8 mouse cellular contexts compared by ENCODE assay signal in the genomic region with DNA sequence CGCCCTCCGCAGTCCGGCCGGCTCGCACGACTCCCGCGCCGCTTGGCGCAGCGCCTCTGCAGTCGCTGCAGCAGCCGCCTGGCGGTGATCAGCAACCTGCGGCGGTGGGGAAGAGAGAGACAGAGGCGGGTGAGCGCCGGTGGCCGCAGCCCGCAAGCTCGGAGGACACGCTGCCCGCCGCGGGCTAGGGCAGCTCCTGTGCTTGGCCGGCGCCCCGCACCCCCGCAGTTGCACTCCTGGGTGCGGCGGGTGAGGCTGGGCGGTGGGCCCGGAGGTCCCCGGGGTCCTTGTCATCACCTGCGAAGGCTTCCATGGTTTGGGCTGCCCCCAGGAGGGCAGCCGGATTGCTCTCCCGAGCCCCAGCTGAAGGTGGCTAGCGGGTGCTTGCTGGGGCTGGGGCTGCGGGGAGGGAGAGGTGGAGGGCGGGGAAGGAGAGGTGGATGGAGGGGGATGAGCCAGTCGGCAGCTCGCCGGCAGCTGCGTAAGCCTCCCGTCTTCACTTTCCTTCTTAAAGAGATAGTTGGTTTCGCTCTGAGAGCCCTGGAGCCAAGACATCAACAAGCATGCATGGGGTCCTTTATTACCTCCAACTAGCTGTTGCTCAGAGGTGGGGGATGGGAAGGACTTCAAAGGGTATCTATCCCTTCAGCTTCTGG. TPM values are rescaled to one million over a fixed set of nuclear protein-coding genes. Genes with fewer than 3 reads are reported as not detected.
DNase-seq lines count a peak whose midpoint lies in the region; ATAC-seq lines count a peak whose summit lies in the region.

A gene (minus strand): TSS at position 435 of the 656 bp plus-strand sequence.

- DNase-seq in WW6 (ENCODE audit: low read depth, low spot score) = peak; percentile 16
- peak; percentile 74 to 77 for DNase-seq in cerebellum, postnatal 36 days
- DNase-seq in gastrocnemius, adult 18-20 months (ENCODE audit: low spot score) = peak; percentile 59
- DNase-seq in layer of hippocampus, postnatal 14 days (ENCODE audit: low spot score in 2 of 2) = peak; percentile 73 to 77
- DNase-seq in ovary, adult 18-20 months (ENCODE audit: low spot score) = peak; percentile 62
- DNase-seq in thymus, postnatal 25 days = peak; percentile 60

- no peaks in the 10 kb centered on the region for H3K36me3 ChIP-seq in hindbrain, embryonic 13.5 days
- no peaks in the 10 kb centered on the region for H3K36me3 ChIP-seq in lung, embryonic 15.5 days

- H3K4me2 ChIP-seq in hindbrain, embryonic 13.5 days = peak within 1 kb of the TSS; percentile 77
- H3K4me2 ChIP-seq in lung, embryonic 15.5 days = peak within 1 kb of the TSS; percentile 98

- peaks cover 36% of the 10 kb centered on the region for H3K4me1 ChIP-seq in hindbrain, embryonic 13.5 days (replicated peaks)
- H3K4me1 ChIP-seq in lung, embryonic 15.5 days = peaks cover 9% of the 10 kb centered on the region; the same call in 1 of the 2 replicates

- peak within 1 kb of the TSS; percentile 67 for H3K4me3 ChIP-seq in hindbrain, embryonic 13.5 days
- H3K4me3 ChIP-seq in lung, embryonic 15.5 days = peak within 1 kb of the TSS; percentile 55

- H3K9me3 ChIP-seq in hindbrain, embryonic 13.5 days = no peaks in the 10 kb centered on the region
- no peaks in the 10 kb centered on the region for H3K9me3 ChIP-seq in lung, embryonic 15.5 days

- peaks cover 24% of the 10 kb centered on the region for H3K27me3 ChIP-seq in hindbrain, embryonic 13.5 days
- H3K27me3 ChIP-seq in lung, embryonic 15.5 days = peaks cover 42% of the 10 kb centered on the region

- H3K9ac ChIP-seq in hindbrain, embryonic 13.5 days = peak within 1 kb of the TSS; percentile 89
- H3K9ac ChIP-seq in lung, embryonic 15.5 days = peak within 1 kb of the TSS; percentile 42

- WGBS in hindbrain, embryonic 13.5 days = under 1% methylated on average over 44 of the region's 47 CpGs
- 0% methylated on average over 42 of the region's 47 CpGs for WGBS in lung, embryonic 15.5 days

- H3K27ac ChIP-seq in hindbrain, embryonic 13.5 days = peak within 1 kb of the TSS; percentile 91
- H3K27ac ChIP-seq in lung, embryonic 15.5 days = no peak within 1 kb of the TSS

- peak; percentile 94 for ATAC-seq in hindbrain, embryonic 13.5 days (ENCODE audit: low FRiP score)
- ATAC-seq in lung, embryonic 15.5 days (ENCODE audit: borderline replicate concordance, extremely low read depth, low FRiP score, low TSS enrichment) = peak; percentile 72

RNA-seq across cellular contexts. Expression of the gene that starts here (rescaled TPM):
- 10 to 100 TPM; 30.7 to 33.2 TPM for total RNA-seq in gastrocnemius, adult 18-20 months (2021)
- polyA plus RNA-seq in hindbrain, embryonic 13.5 days (2015; fragmentation: Nextera tagmentation; extraction: Ambion mirVana) = 14.1 and 16.6 TPM in 2 replicates
- 100 to 1,000 TPM; 303 to 326 TPM for total RNA-seq in layer of hippocampus, postnatal 14 days (2021)
- polyA plus RNA-seq in lung, embryonic 15.5 days (2015; fragmentation: Nextera tagmentation; extraction: Ambion mirVana) = 0.60 and 0.64 TPM in 2 replicates

Comparison
In these comparisons a context has a peak if more than half of its experiments do, and no peak if none do; other contexts are left out.
1. RNA of the gene that starts here (total RNA-seq): 303 to 326 TPM in layer of hippocampus, postnatal 14 days; 30.7 to 33.2 TPM in gastrocnemius, adult 18-20 months; every median in the first group is over 4 times any median in the second.
2. Peak in ATAC-seq, H3K4me3 ChIP-seq, H3K9ac ChIP-seq and H3K4me2 ChIP-seq in lung, embryonic 15.5 days; RNA of the gene not detected or under 1 TPM.
3. DNase-seq: peak in every context shown above with its lines; median percentile 76 in cerebellum, postnatal 36 days; 75 in layer of hippocampus, postnatal 14 days; 62 in ovary, adult 18-20 months; 60 in thymus, postnatal 25 days; 59 in gastrocnemius, adult 18-20 months; 16 in WW6.